Comparison of ENCODE assay signal across 9 mouse cellular contexts in genomic region chr8:119358836-119359235, GRCm38 (mm10). TPM values are rescaled to one million over a fixed set of nuclear protein-coding genes. Genes with fewer than 3 reads are reported as not detected.
A peak's percentile ranks its signal among the peaks of the same experiment; 100 is the strongest.
DNase-seq lines count a peak whose midpoint lies in the region; ATAC-seq and TF ChIP-seq lines count a peak whose summit lies in the region.
"Had no signal": no experiment of that assay in that cellular context is flagged by ENCODE, and none has a peak within 500 bp of the region (broad histone marks: within the 10 kb centered on the region; RNA-seq: fewer than 3 reads in every experiment).

No protein-coding gene starts in this region.

- H3K9me3 ChIP-seq in forebrain, postnatal 0 days (ENCODE audit: low read length): no peaks in the 10 kb centered on the region
- H3K9me3 ChIP-seq in forebrain, embryonic 15.5 days: no peaks in the 10 kb centered on the region
- no peaks in the 10 kb centered on the region for H3K9me3 ChIP-seq in embryonic facial prominence, embryonic 12.5 days
- H3K9me3 ChIP-seq in liver, embryonic 11.5 days (ENCODE audit: control insufficient read depth, low read length): no peaks in the 10 kb centered on the region
- H3K9me3 ChIP-seq: limb, embryonic 15.5 days had no signal

- DNase-seq in forebrain, postnatal 0 days: no peak
- DNase-seq in spleen, adult 2 months (ENCODE audit: low read depth in 1 of 2, low spot score in 2 of 2): peak in 1 of 2 experiments; percentile 48
- DNase-seq in spleen, adult 12 weeks (ENCODE audit: low spot score): no peak
- DNase-seq in liver, embryonic 11.5 days (ENCODE audit: low spot score): no peak
- peak; percentile 51 for DNase-seq in ovary, postnatal 36 days (ENCODE audit: low spot score)
- no peak for DNase-seq in left cerebral cortex, adult 8-10 months (ENCODE audit: low spot score in 2 of 2)

- TF ChIP-seq CTCF in forebrain, postnatal 0 days (IDR thresholded peaks at IDR 0.05; ENCODE audit: low read depth): peak; percentile 62
- TF ChIP-seq CTCF in spleen, adult 2 months (IDR thresholded peaks at IDR 0.05; ENCODE audit: extremely low read depth, insufficient read depth, insufficient read length, insufficient replicate concordance): peak; percentile 72; the same call in 1 of the 2 replicates

- H3K4me3 ChIP-seq in forebrain, postnatal 0 days (ENCODE audit: low read depth, low read length): no peak overlapping the region
- no peak overlapping the region for H3K4me3 ChIP-seq in forebrain, embryonic 15.5 days
- H3K4me3 ChIP-seq in spleen, adult 2 months (ENCODE audit: extremely low read depth, insufficient read depth, insufficient read length): no peak overlapping the region
- H3K4me3 ChIP-seq in embryonic facial prominence, embryonic 12.5 days: no peak overlapping the region
- H3K4me3 ChIP-seq in liver, embryonic 11.5 days (ENCODE audit: low read depth, low read length): no peak overlapping the region
- H3K4me3 ChIP-seq: limb, embryonic 15.5 days had no signal

- no peak for ATAC-seq in forebrain, postnatal 0 days
- no peak for ATAC-seq in forebrain, embryonic 15.5 days (replicated peaks)
- ATAC-seq in embryonic facial prominence, embryonic 12.5 days (ENCODE audit: insufficient number of reproducible peaks, insufficient read depth, low FRiP score, low TSS enrichment): 0 out of 2 replicates have a peak, but pooled peaks have one; percentile 8
- peak; percentile 54; the same call in 1 of the 2 replicates for ATAC-seq in liver, embryonic 11.5 days (replicated peaks; ENCODE audit: low FRiP score)

- H3K4me1 ChIP-seq in forebrain, postnatal 0 days (ENCODE audit: insufficient read depth): no peaks in the 10 kb centered on the region
- no peaks in the 10 kb centered on the region for H3K4me1 ChIP-seq in forebrain, embryonic 15.5 days
- H3K4me1 ChIP-seq in spleen, adult 2 months (ENCODE audit: control insufficient read depth, insufficient read depth, insufficient read length): peaks cover under 1% of the 10 kb centered on the region; the same call in 1 of the 2 replicates
- H3K4me1 ChIP-seq in embryonic facial prominence, embryonic 12.5 days: peaks cover 16% of the 10 kb centered on the region
- H3K4me1 ChIP-seq in liver, embryonic 11.5 days (replicated peaks; ENCODE audit: control insufficient read depth, insufficient read depth, low read length): peaks cover under 1% of the 10 kb centered on the region; the same call in 1 of the 2 replicates
- H3K4me1 ChIP-seq: limb, embryonic 15.5 days had no signal

- H3K9ac ChIP-seq in forebrain, postnatal 0 days: no peak overlapping the region
- H3K9ac ChIP-seq in forebrain, embryonic 15.5 days (replicated peaks): no peak overlapping the region
- H3K9ac ChIP-seq in embryonic facial prominence, embryonic 12.5 days: no peak overlapping the region
- no peak overlapping the region for H3K9ac ChIP-seq in liver, embryonic 11.5 days (ENCODE audit: low read depth, low read length)
- H3K9ac ChIP-seq: limb, embryonic 15.5 days had no signal

- 53% methylated on average over 14 of the region's 14 CpGs for WGBS in forebrain, postnatal 0 days
- 59% methylated on average over 14 of the region's 14 CpGs for WGBS in forebrain, embryonic 15.5 days
- 68% methylated on average over 14 of the region's 14 CpGs for WGBS in spleen, adult 2 months
- WGBS in embryonic facial prominence, embryonic 12.5 days: 37% methylated on average over 14 of the region's 14 CpGs
- WGBS in liver, embryonic 11.5 days: 38% methylated on average over 14 of the region's 14 CpGs

- no peak overlapping the region for H3K27ac ChIP-seq in forebrain, postnatal 0 days (ENCODE audit: low read depth, low read length)
- no peak overlapping the region for H3K27ac ChIP-seq in forebrain, embryonic 15.5 days (replicated peaks)
- H3K27ac ChIP-seq in spleen, adult 2 months (ENCODE audit: insufficient read depth, low read length): no peak overlapping the region
- peak overlapping the region; percentile 72 for H3K27ac ChIP-seq in embryonic facial prominence, embryonic 12.5 days
- H3K27ac ChIP-seq in liver, embryonic 11.5 days (ENCODE audit: low read depth, low read length): no peak overlapping the region
- H3K27ac ChIP-seq: limb, embryonic 15.5 days had no signal

- H3K27me3 ChIP-seq in forebrain, postnatal 0 days (ENCODE audit: insufficient read depth, low read length): no peaks in the 10 kb centered on the region
- no peaks in the 10 kb centered on the region for H3K27me3 ChIP-seq in forebrain, embryonic 15.5 days
- no peaks in the 10 kb centered on the region for H3K27me3 ChIP-seq in spleen, adult 2 months (ENCODE audit: control insufficient read depth, insufficient read depth, low read length)
- no peaks in the 10 kb centered on the region for H3K27me3 ChIP-seq in embryonic facial prominence, embryonic 12.5 days
- no peaks in the 10 kb centered on the region for H3K27me3 ChIP-seq in liver, embryonic 11.5 days (replicated peaks; ENCODE audit: control insufficient read depth, insufficient read depth, low read length)
- H3K27me3 ChIP-seq: limb, embryonic 15.5 days had no signal

- no peaks in the 10 kb centered on the region for H3K36me3 ChIP-seq in forebrain, postnatal 0 days (ENCODE audit: insufficient read depth)
- H3K36me3 ChIP-seq in forebrain, embryonic 15.5 days: no peaks in the 10 kb centered on the region
- no peaks in the 10 kb centered on the region for H3K36me3 ChIP-seq in spleen, adult 2 months (ENCODE audit: control insufficient read depth, insufficient read depth, low read length)
- H3K36me3 ChIP-seq in embryonic facial prominence, embryonic 12.5 days: no peaks in the 10 kb centered on the region
- H3K36me3 ChIP-seq in liver, embryonic 11.5 days (ENCODE audit: control insufficient read depth, insufficient read depth, low read length): no peaks in the 10 kb centered on the region
- H3K36me3 ChIP-seq: limb, embryonic 15.5 days had no signal

- H3K4me2 ChIP-seq in forebrain, postnatal 0 days (ENCODE audit: low read depth): no peak overlapping the region
- H3K4me2 ChIP-seq in forebrain, embryonic 15.5 days (replicated peaks): no peak overlapping the region
- no peak overlapping the region for H3K4me2 ChIP-seq in embryonic facial prominence, embryonic 12.5 days (replicated peaks)
- no peak overlapping the region for H3K4me2 ChIP-seq in liver, embryonic 11.5 days
- H3K4me2 ChIP-seq: limb, embryonic 15.5 days had no signal

- no peak for TF ChIP-seq POLR2A in spleen, adult 2 months (IDR thresholded peaks at IDR 0.05; ENCODE audit: low read depth, low read length)

RNA-seq across cellular contexts. Expression of gene Hsbp1, which starts 14.5 kb away (rescaled TPM):
- 390 and 481 TPM in 2 replicates for total RNA-seq in forebrain, postnatal 0 days (2014; rRNA removed)
- polyA plus RNA-seq in forebrain, postnatal 0 days (2015; fragmentation: Nextera tagmentation; extraction: Ambion mirVana): 972 and 1,071 TPM in 2 replicates
- polyA plus RNA-seq in forebrain, embryonic 15.5 days (2015; fragmentation: Nextera tagmentation; extraction: Ambion mirVana): 586 and 605 TPM in 2 replicates
- 39.1 and 57.8 TPM in 2 replicates for polyA plus RNA-seq in spleen, adult 2 months (2012; rRNA removed)
- 325 and 333 TPM in 2 replicates for polyA plus RNA-seq in embryonic facial prominence, embryonic 12.5 days (2016; fragmentation: Nextera tagmentation; extraction: Ambion mirVana)
- polyA plus RNA-seq in liver, embryonic 11.5 days (2014; fragmentation: Nextera tagmentation; extraction: Ambion mirVana): 170 and 177 TPM in 2 replicates
- 100 to 1,000 TPM; 313 to 317 (median 316) TPM for total RNA-seq in left cerebral cortex, adult 8-10 months (2022)

RNA-seq across cellular contexts. Expression of gene Mlycd, which starts 35.8 kb away (rescaled TPM):
- 27.6 and 27.9 TPM in 2 replicates for total RNA-seq in forebrain, postnatal 0 days (2014; rRNA removed)
- 20.3 and 21.3 TPM in 2 replicates for polyA plus RNA-seq in forebrain, postnatal 0 days (2015; fragmentation: Nextera tagmentation; extraction: Ambion mirVana)
- polyA plus RNA-seq in forebrain, embryonic 15.5 days (2015; fragmentation: Nextera tagmentation; extraction: Ambion mirVana): 14.7 and 15.2 TPM in 2 replicates
- 17.8 and 23.6 TPM in 2 replicates for polyA plus RNA-seq in spleen, adult 2 months (2012; rRNA removed)
- polyA plus RNA-seq in embryonic facial prominence, embryonic 12.5 days (2016; fragmentation: Nextera tagmentation; extraction: Ambion mirVana): 12.5 and 14.7 TPM in 2 replicates
- 13.7 and 15.0 TPM in 2 replicates for polyA plus RNA-seq in liver, embryonic 11.5 days (2014; fragmentation: Nextera tagmentation; extraction: Ambion mirVana)
- total RNA-seq in left cerebral cortex, adult 8-10 months (2022): 10 to 100 TPM; 29.0 to 31.0 (median 30.1) TPM

Comparison
In these comparisons a context has a peak if more than half of its experiments do, and no peak if none do; other contexts are left out.
1. ATAC-seq: peak in embryonic facial prominence, embryonic 12.5 days (single experiment) and liver, embryonic 11.5 days (single experiment); none in forebrain, postnatal 0 days (single experiment) and forebrain, embryonic 15.5 days (single experiment).